Mouse (Mus musculus) retina, postnatal 7 days (tissue): ENCODE measurements around the gene Il16.

ENCODE experiments used
- DNase-seq: peaks from one replicate; pipeline ENCODE4 v3.0.0-alpha.2; 2012; ENCODE audit warnings: low read depth, low spot score

Il16 gene

GRCm38 (mm10) chr7:83745413-83746106 is at the start of gene Il16:
TSS of gene Il16 (minus strand) at chr7:83745726.
- no peak for DNase-seq

- DNase-seq, result peak; percentile 57
Observed at GRCm38 (mm10) chr7:83794705-83795104, 49.2 kb upstream of the Il16 start, which contains the start of gene Cfap161. TSS of gene Cfap161 (minus strand) at chr7:83794880.

DNA sequence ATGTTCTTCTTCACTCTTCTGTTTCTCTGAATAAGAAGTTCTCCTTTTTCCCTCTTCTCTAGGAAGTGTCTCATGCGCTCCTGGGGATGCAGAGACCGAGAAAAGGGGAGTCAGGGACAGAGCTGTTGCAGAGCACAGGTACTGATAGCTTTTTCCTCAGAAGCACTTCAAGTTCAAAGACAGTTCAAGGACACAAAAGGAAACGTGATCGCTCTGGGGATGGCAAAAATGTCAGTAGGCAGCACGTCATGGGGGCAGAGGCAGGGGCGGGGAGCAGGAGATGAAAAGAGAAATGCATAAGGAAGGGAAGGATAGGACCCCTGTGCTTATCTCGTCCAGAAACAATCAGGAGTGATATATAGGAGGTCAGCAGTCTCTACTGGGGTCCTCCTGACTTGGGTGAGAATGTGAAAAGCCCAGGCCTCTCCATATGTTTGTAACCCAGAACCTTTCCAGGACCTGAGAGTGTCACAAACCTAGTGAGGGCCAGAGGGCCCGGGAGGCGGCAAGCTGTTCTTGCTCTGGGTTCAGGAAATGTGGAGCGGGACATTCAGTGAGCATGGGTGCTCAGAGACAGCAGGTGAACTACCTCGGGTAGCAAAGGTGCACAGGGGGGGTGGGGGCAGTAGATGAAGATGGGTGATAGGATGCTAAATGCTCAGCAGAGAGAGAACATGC is 48.6 kb upstream of the Il16 start:
- no peak for DNase-seq

DNA sequence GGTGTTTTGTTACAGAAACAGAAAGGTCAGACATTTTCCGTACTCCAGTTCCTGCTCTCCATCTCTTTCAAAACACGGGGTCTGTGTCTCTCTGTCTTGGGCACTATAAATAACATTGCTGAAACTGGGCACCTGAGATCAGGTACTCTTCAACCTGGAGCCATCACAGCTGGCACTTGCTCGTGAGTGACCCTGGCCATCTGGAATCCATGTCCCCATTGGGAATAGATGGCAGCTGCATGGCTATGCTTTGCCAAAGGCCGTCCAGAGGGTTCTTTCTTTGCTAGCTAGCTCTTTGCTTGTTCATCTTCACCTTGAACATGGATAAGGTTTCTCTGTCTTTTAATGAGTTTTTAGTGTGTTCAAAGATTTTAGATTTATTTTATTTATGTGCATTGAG is 35.4 kb upstream of the Il16 start:
- no peak for DNase-seq

GRCm38 (mm10) chr7:83780026-83780425 is 34.5 kb upstream of the Il16 start:
- no peak for DNase-seq

GRCm38 (mm10) chr7:83779028-83779427 is 33.5 kb upstream of the Il16 start:
- DNase-seq, result no peak

- no peak for DNase-seq
Observed at GRCm38 (mm10) chr7:83778516-83778915, 33.0 kb upstream of the Il16 start.

GRCm38 (mm10) chr7:83774721-83775120 is 29.2 kb upstream of the Il16 start:
- no peak for DNase-seq

DNA sequence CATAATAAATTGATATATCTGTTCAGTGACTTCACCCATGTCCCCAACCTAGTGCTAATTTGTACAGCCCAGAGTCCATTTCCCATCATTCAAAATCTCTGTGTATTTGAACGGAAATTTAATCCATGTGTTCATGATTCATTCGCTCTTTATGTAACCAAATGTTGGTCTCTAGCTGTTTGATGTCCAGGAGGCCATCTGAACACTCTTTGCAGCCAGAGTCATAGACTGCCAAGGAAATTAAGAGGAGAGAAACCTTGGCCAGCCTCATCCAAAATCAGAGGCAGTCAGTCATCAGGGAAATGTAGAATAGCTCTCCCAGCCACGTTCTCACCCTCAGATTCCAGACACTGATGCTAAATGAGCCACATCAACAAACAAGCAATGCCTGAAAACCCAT is 18.1 kb upstream of the Il16 start:
- no peak for DNase-seq

DNA sequence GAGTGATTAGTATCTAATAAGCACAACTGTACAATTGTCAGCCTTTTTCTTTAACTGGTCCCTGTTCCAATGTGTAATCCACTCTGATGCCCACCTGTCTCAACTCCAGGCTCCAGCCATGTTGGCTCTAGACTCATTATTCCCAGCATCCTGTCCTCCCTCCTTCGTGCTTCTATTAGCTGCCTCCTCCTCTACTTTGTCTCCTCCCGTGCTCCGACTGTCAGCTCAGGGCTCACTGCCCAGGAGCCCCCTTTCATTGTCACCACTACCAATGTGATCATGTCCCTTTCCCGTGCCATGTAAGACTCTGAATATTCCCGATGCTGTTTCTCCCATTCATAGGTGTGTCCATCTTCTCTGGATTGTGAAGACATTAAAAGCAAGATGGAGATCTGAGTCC is 16.8 kb upstream of the Il16 start:
- no peak for DNase-seq

GRCm38 (mm10) chr7:83751055-83751454 is 5.5 kb upstream of the Il16 start:
- DNase-seq, result no peak

- no peak for DNase-seq
Observed at GRCm38 (mm10) chr7:83748405-83748804, 2.9 kb upstream of the Il16 start.

DNA sequence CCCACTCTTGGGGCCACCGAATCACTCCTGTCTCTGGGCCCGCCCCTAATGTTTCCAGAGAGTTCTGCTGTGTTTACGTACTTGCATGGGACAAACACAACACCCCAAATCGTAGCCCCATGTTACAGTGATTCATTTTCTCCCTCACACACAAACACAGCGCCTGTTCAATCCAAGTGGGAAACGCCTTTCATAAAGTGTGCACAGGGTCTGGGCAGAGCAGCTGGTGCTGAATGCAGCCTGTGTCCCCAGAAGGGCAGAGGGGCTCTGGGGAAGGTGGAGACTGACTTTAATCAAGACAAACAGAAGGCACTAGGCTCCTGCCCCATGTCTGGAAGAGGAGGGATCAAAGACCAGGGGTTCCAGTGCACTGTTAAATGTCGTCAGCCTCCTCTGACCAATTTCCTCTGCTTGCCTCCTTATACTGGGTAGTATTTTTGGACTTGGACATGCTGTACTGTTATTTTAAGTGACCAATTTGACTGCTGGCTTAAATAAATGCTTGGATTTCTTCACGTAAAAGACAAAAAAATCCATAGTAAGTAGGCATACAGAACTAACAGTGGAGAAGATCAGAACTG is 671 bp upstream of the Il16 start:
- DNase-seq, result no peak

DNA sequence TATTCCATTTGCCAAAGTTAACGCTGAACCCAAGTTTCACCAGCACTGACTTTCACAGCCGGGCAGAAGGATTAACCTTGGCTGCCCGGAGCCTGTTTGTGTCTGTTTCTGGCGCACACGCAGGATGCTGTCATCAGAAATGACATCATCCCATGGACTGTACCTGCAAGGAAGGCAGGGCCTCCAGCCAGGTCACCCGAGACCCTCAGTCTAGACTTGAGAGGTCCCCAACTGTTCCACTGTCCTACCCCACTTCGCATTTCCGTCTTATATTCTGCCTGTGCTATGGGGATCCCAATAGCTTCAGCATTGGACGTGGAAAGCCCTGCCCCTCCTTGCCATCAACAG is 487 bp downstream of the Il16 start:
- no peak for DNase-seq

- DNase-seq, result no peak
Observed at GRCm38 (mm10) chr7:83744250-83744649, 1.3 kb downstream of the Il16 start.

DNA sequence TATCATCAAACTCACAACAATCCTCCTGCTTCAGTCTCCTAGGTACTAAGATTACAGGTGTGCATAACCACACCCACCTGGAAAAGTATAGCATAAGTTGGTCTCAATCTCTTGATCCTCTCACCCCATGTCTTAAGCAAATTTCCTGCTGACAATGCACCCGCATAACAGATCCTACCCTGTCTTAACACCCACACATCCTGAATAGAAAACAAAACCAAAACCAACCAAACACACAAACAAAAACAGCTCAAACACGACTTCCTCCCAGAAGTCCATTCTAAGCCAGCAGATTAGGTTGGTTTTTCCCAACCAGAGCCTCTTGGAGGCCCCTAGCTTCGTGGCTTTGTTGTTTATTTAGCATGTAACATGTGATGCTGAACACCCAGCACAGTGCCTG is 2.8 kb downstream of the Il16 start:
- no peak for DNase-seq

DNA sequence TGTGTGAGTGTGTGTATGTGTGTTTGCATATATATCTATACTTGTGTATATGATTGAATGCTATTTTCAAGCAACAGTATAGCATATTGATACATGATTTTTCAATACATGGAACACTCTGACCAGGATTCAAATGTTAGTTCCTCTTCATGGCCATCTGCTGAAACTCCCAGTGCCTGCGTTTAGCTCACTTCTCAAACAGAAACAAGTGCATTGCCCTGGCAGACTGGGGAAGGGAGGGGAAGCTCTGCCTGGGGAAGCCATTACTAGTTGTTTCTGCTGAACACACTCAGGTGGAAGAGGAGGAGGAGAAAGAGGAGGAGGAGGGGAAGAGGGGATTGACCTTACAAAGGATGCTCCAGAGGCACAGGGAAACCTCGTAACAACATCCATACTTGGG is 3.5 kb downstream of the Il16 start:
- DNase-seq, result no peak

- DNase-seq, result no peak
Observed at GRCm38 (mm10) chr7:83739680-83740310, 5.7 kb downstream of the Il16 start.

- no peak for DNase-seq
Observed at GRCm38 (mm10) chr7:83738623-83739462, 6.7 kb downstream of the Il16 start.

DNA sequence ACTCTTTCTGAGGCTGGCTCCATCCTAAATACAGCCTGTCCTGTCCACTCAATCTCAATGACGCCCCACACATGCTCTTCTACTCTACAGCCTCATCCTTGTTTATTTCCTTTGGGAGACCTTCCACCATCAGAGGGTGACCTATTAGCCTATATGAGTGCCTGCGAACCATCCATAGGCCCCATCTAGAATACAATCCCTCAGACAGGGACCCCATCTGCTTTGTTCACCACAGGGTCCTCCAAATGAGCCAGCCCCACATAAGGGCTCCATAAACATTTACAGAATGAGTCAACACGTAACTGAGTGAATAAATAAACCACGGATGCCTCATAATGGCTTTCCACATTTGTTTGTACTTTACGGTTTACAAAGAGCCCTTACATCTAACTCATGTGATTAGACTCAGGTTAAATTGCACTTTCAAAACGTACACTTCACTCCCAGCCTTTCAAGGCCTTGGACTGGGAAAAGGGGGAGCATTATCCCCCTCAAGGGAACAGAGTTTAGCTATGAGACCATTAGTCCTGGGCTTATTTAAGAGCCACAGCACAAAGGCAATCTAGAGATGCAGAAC is 7.5 kb downstream of the Il16 start:
- no peak for DNase-seq

DNA sequence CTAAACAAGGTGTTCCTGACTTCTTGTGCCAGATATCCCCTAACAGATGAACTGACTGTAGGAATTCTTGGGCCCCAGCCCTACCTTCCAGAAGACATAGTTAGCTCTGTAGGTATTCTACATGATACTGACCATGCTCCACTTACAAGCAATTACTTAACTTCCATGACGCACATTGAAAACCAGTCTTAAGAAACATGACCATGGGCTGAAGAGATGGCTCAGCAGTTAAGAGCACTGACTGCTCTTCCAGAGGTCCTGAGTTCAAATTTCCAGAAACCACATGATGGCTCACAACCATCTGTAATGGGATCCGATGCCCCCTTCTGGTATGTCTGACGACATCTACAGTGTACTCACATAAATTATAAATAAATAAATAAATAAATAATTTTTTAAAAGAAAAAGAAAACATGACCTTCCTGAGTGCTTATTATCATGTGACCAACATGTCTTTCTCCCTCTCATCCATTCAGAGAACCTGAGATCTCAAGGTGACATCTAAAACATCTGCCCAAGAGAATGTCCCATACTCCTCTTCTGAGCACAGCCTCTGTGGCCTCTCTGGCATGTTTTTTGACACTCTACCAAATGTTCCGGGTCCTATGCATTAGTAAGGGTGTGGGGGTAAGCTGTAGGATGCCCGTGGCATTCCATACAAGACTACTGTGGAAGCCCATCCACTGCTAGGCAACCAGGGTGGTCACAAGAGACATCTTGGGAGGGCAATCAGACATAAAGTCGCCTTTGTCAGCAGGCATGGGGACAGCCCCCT is 9.0 kb downstream of the Il16 start:
- DNase-seq, result no peak
